Mouse (Mus musculus): ENCODE measurements at regions not wholly inside any gene's neighbourhood (a gene's known extent, or its start where the extent isn't known, plus 50 kb on each side); places are given as distances from the start of the nearest gene placed in this dataset.

DNA sequence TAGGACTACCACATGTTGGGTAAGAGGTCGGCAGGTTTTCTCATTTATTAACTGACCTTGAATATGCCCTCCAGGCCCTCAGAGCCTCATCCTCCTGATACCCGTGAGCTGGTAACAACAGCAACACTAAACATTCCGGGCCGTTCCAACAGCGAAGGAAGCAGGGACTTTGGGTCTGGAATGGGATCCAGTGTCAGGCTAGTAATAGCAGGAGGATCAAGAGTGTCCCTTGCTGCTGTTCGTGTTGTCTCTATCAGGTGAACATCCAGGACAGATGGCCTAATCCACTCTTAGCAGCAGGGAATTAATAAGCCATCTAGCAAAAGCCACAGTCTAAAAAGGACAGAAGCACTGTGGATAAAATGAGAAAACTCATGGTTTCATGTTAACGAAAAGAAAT, 106.7 kb downstream of the Cpeb2 start:
- no peak for DNase-seq

DNA sequence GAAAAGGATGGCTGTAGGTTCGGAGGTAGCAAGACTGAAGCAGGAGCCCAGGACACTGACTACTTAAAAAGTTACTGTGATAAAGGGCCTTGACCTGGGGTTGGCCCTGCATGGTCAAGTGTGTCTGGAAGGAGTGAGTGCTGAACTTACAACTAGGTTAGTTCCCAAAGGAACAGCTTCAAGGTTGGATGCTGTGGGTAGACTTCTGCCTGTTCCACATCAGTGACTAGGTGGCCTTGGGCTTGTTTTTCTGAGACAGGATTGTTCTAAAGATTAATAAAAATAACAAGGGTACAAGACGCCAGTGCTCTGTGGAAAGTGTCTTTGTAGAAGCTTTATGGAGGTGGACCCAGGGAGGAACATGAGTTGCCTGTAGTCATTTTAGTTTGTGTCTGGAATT, 108.5 kb downstream of the Cpeb2 start:
- DNase-seq = no peak

DNA sequence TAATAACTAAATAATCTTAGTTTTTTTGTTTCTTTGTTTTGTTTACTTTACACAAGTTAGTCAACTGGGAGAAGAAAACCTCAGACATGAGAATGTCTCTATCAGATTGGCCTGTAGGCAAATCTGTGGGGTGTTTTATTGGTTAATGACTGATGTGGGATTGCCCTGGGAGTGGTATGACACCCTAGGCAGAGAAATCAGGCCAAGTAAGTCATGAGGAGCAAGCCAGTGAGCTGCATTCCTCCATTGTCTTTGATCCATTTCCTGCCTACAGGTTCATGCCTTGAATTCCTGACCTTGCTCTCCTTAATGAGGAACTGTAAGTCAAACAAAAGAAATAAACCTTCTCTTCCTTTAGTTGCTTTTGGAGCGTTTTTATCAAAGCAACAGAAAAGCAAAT, 111.5 kb downstream of the Cpeb2 start:
- DNase-seq = no peak

DNA sequence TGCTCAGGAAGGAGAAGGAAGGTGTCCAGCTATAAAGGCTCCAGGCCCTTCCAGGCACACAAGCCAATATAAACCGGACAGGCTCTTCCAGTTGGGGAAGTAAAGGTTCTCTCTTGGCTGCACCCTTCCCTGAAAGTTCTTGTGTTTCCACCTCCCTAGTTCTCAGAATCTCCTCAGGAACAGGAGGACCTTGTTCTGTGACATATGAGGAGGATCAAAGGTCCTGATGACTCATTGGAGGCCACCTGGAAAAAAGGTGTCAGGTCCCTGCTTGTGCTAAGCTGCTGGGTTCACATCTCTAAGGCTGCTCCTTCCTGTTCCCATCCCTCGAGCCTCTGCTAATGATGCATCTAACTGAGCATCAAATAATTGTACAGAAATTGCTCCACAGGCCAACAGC, 118.0 kb downstream of the Cpeb2 start:
- no peak for DNase-seq

DNA sequence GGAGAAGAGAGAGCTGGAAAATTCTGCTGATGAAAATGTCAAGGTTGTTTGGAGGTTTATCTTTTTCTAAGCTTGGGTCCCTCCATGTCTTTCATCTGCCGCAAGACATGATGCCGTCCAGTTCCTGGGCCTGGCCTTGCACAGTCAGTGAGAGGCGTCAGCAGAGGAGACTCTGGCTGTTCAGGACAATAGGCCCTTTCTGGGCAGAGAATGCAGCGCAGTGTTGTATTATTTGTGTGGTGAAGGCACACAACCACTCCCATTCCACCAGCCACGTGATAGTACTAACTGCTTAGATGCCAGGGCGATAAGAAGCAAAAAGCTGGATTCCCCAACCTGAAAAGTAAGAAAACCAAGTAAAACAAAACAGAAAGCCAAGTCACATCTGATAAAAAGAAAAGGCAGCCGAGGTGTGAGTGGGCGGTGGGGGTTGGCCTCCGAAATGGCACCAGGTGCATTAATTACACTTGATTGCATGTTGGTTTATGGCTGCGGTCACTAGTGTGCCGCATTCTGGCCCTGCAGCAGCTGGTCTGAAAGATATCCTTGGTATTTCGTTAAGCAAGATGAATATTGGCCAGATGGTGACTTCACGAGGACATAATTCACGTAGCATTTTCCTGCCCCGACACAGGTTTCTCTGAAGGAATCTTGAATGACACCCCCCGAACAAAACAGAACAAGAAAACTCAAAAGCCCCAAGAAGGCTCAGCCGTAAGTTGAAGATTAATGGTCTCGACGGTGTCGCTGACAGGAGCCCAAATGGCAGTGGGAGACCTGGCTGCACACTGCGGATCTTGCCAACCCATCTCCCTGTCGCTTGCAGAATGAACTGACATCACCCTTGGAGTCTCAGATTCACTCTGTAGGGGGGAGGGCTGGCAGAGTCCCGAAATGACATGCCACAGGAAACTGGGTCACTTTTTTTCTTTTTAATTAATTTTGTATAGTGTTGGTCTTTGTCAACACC, 120.3 kb downstream of the Cpeb2 start:
- DNase-seq = no peak

DNA sequence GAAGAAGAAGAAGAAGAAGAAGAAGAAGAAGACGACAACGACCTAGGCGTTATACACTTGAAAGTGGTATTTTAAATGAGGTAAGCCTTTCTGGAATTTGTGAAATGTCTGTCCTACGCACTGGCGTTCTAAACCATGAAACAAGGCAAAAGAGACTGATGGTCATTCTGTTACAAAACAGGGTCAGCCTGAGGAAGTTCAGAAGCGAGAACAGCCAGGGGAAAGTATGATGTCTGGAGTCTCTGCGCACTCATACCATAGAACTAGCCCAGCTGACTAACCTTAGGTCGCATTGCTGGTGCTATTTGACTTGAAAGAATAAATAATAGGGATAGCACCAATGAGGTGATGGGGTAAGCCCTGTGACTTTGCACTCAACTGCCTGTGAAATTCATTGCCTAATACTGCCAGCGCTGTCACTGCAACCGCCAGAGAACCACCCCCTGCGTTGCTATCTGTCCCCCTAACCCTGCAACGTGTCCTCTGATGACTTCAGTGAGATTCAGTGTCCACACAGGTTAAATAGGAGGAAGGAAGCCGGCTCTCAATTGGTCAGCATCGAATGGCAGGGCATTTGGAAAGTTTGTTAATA, 121.5 kb downstream of the Cpeb2 start:
- DNase-seq = no peak

DNA sequence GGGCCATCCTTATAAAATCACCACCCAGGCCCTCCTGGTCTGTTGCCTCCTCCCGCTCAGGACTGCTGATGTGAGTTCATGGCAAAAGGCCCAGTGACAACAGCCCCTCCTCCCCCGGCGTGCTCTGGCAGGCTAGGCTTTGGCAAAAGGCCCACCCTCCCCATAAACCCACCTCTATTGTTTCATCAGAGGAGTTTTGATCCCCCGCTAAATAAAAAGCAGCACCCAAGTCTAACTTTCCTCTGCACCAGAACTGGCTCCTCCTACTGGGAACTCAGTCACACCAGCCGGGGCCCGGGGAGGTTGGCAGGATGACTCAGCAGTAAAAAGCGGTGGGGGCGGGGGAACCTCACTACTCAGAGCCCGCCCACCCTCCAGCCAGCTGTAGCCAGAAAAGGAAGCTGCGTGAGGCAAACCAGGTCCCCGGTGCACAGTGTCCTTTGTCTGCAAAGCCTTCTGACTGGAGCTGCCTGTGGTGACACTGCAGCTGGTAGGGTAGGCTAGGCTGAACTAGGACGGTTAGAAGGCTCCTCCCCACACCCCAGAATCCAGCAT, 122.1 kb downstream of the Cpeb2 start:
- peak; percentile 92 for DNase-seq

DNA sequence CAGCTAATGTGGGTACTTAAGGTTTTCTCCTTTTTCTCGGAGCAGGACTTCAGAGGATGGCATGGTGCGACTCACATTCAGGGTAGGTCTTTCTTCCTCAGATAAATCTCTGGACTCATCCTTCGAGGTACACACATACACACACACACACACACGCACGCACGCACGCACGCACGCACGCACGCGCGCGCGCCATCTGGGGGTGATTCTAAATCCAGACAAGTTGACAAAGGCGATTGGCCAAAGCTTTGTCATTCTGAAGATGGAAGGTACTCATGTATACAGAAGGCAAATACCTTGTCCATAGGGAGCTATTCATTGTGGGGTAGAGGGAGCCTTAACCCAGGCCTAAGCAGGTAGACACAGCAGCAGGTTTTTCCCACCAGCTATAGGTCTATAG, 122.9 kb downstream of the Cpeb2 start:
- DNase-seq = no peak

DNA sequence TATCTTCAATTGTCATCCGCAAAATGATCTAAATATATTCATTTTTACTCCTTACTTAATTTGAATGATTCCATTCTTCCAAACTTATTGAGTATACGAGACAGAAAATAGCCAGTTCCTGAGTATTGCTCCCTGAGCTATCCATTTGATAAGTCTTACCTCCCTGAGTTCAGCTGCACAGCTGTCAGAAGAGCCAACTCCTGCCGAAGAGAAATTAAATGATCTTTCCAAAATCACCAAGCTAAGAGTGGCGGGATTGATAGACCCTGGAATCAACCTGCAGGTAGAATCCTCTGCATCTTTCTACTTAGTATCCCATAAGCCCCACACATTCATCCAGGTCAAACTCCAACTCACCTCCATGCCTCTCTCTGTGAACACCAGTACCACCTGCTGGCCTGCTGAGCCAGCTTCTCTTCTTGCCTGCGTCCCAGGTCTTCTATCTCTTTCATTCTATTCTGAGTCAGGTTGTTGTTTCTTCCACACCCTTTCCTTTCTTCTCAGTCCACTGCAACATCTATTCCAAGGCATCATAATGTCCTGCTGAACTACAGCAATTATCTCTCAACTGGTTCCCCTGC, 124.2 kb downstream of the Cpeb2 start:
- DNase-seq = peak; percentile 39

DNA sequence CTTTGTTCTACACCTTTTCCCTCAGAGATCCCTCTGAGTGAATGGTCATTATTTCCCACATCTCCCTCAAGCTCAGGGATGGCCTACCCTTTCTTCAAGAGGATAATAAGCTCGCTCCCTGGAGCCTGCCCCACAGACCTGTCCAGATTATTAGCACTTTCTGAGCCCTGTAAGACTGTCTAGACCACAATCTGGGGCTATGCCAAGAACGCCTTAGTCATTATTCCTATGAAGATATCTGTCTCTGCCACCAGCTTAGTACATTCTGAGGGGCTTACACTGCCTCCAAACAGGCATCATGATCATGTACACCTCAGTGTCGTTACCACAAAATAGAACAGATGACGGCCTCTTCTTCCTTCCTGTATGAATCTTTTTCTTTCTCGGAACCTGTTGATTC, 124.9 kb downstream of the Cpeb2 start:
- DNase-seq = no peak

DNA sequence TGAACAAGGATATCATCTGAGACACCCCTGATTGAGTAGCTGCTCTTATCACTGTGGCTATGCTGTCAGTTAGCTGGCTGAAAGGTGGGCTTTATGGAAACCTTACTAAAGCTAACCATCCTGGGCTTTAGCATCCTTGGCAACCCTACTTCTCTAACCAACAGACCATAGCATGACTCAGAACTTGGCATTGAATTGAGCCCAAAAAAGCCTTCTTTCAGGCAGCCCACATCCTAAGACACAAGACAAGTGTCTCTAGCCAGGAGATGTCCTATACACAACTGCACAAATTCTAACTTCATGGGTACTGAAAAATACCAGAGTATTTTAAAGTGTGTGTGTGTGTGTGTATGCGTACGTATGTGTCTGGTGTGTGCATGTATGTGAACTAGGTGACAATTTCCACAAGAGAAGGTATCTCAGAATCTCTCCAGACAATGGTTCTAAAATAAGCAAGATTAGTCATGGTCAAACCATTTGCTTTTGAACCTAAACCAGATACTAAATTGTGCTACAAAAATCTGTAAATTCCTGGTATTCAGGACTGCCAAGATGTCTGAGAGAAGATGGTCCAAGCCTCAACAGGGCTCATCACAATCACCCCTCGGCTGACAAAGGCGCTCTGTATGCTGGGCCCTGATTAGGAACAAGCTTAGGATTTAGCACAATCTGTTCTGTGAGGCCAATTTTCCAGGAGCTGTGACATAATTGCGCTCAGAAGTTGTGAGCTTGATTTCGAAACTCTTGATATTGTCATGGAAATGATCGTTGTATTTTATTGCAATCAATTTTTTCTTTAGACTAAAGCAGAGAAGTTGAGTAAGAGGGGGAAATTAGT, 126.2 kb downstream of the Cpeb2 start:
- no peak for DNase-seq

DNA sequence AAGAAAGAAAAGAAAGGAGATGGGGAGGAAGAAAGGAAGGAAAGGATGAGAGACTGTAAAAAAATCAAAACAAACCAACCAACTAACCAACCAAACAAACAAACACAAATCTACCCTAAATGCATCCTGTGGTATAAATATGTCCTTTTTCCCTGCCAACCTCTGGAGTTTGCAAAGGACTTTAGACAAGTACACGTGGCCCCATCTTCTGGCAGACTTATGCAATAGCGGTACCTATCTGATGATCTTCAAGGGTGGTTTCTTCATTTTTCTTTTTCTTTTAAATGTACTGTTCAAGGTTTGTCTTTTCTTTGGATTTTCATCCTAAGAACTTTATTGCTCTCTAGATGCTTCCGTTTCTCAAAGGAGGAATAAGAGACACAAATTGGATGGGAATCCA, 127.3 kb downstream of the Cpeb2 start:
- DNase-seq = peak; percentile 53

DNA sequence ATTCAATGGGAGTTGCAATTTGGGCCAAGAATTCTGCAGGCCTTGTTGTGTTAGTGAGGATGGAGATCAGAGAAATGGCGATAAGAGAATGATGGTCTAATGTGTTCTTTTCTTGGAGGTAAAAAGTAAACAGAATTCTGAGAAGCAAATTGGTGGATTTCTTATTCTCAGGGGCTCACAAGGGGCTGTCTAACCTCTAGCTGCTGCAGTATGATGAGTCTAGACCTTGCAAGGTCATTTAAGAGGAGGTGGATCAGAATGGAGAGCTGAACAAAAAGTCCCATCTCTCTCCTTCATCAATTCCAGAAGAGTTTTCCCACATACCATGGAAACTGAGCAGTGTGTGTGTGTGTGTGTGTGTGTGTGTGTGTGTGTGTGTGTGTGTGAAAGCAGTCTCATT, 128.1 kb downstream of the Cpeb2 start:
- DNase-seq = no peak

DNA sequence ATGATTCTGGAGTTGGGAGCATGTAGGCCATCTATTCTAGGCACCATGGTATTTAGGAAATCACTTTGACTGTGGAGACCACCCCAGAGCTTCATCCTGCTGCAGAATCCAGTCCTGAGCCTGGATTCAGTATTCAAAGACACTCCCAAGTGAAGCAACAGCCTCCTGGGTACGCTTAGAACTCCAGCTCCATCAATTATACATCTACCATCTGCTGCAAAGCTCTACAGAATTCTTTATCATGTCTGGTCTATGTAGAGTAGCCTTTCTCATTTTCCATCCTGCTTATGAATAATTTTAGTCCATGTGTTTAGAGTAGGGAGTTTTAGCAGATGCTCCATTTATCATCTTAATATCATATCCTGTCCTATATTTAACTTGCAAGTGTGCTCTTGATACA, 139.4 kb downstream of the Cpeb2 start:
- no peak for DNase-seq

DNA sequence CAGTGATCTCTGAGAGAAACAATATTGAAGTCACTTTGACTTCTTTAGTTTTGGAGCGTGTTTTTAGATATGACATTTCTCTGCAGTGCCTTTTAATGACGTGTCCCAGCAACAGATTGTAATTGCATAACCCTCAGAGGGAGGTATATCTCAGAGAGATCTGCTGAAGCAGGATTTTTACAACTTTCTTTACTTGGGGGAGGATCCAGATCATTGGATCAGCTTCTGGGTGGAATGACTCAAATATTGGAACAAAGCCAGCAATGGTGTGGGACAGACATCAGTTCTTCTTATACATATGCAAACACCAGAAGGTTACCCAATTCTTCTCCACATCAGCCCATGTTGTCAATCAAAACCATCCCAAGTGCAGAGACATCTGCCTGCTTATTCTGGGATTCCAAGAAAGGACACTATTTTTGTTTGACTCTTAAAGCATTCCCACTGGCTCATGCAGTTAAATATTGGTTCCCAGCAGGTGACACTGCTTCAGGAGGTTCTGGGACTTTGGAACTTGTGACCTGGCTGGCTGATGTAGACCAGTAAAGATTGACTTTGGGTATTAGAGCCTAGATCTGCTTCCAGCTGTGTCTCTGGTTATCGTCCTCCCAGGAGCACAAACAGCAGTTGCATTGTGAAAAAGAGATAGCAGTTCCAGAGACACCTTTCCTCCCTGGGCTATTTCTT, 130.5 kb upstream of the C1qtnf7 start:
- no peak for DNase-seq

DNA sequence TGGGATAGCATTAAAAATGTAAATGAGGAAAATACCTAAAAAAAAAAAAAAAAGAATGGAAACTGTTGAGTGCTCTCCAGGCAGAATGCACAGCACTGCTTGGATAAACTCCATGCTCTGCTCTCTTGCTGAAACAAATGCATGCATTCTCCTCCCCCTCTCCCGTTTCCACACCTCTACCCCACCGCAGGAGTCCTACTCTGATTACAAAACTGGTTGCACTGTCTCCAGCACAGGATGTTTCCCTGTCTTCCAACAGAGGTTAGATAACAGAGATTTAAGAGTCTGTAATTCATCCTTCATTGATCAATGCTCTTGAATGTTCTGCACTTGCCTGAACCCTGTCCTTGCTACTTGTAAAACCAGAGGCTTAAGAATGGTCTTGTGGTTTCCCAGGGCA, 124.3 kb upstream of the C1qtnf7 start:
- no peak for DNase-seq

DNA sequence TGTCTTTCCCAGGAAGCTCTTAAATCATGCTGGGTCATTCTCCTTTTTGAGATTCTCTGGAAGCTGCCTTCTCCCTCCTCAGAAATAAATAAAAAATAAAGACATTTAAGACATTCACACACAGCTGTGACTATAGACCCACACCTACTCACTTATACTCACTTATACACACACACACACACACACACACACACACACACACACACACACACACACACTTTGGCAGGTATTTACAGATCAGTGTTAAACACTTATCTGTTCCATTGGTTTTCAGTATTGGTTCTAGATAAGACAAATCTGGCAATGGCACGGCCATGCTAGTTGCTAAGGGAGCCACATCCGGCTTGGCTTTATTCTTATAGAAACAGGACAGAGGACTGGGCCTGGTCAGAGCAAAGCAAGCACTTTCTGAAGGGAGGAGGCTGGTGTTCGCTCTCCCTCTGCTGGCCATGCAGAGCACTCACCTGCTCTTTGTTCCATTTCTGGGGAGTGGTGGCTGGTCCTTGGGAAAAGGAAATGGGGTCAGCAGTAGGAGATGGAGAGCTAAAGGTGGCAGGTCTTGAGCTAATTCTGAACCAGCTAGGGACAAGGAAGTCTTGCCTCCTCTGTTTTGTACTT, 123.8 kb upstream of the C1qtnf7 start:
- DNase-seq = peak; percentile 38

DNA sequence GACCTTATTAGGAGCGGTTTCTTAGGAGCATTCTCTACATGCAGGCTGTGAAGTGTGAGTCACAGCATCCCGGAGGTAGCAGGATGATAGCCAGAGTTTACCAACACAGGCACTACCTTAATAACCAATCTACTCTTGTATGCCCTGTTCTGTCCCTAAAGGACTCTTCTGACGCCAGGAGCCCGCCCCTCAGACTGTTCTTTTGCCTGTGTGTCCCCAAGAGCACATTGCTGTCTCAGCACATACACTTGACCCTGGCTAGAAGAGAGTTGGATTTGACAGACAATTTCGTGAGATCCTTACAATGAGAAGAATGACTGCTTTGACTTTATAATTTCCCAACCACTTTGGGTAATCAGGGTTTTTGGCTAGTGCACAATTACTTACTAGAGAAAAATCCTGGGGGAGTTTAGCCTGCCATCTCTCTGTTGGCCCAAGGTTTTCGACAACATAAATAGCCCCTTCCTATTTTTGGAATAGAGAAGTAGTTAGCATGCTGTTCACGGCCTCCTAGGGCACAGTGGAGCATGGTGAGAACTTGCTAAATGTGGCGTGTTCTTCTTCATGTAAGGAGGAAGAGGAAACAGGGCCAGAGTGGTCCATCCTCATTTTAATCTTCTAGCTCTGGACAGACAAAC, 122.3 kb upstream of the C1qtnf7 start:
- no peak for DNase-seq

DNA sequence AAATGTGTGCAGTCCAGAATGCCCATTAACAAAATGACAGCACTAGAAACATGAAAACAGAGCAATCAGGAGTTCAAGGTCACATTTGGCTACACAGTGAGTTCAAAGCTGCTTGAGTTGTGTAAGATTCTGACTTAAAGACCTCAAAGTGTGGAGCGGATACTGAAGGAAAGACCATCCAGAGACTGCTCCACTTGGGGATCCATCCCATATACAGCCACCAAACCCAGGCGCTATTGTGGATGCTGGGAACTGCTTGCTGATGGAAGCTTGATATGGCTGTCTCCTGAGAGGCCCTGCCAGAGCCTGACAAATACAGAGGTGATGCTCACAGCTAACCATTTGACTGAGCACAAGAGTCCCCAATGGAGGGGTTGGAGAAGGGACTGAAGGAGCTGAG, 98.1 kb upstream of the C1qtnf7 start:
- no peak for DNase-seq

DNA sequence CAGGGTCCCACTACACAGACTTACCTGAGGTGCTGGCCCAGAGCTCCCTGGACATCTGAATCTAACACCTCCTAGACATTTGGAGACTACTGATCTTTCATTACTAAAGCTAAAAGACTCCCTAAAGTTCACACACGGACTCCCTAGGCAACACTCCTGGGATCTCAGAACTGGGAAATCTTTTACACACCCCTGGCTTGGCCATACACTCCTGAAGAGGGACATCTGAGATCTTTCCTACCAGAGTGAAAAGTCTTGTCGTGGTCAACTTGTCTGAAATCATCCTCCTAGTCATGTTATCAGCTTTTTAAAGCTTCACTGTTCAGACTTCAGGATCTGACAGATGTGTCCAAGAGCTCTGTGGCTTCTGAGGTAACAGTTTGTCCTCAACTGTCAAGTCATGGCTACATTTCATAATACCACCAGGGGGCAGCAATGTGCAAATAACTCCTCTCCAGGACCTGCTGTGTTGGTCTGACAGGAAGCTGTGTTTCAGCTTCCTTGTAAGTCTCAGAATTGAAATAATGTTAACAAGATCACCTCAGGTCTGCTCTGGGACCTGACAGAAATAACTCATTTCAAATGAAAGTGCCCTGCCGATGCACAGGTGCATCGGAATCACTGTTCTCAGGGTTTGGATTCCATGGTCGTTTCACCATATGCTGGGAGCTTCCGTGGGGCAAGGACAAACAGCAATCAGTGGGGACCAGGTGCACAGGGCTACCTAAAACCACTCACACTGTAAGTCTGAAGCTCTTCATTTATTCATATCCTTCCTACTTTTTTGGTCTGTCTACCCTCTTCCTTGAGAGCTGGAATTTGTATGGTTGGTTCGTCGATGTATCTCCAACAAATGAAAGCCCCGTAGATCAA, 92.3 kb upstream of the C1qtnf7 start:
- peak; percentile 85 for DNase-seq
